Mouse (Mus musculus) gastrocnemius, postnatal 25 days (tissue): ENCODE measurements around the gene Dclk3. TPM values are rescaled to one million over a fixed set of nuclear protein-coding genes. Genes with fewer than 3 reads are reported as not detected.

Experiments used
- DNase-seq: peaks from one replicate; pipeline ENCODE4 v3.0.0; 2022
- long read RNA-seq, 2 experiments: library from polyadenylated mRNA; stranded (forward); transcript quantifications; one replicate each; pipeline ENCODE4 v2.0.0; 2021
- total RNA-seq, 2 experiments: library from RNA; stranded (reverse); gene quantifications; 1 replicate in 1 of 2; 2 replicates in 1 of 2; pipeline ENCODE4 v1.2.3; 2021

Gene Dclk3
- total RNA-seq = under 1 TPM; 0.59 to 0.69 TPM
- long read RNA-seq, experiment 1 = 0 reads
- long read RNA-seq, experiment 2 = 0 reads

- DNase-seq = peak; percentile 45
Measured at GRCm38 (mm10) chr9:111438904-111439835, at the start of gene Dclk3. TSS of gene Dclk3 (plus strand) at chr9:111439081.

DNA sequence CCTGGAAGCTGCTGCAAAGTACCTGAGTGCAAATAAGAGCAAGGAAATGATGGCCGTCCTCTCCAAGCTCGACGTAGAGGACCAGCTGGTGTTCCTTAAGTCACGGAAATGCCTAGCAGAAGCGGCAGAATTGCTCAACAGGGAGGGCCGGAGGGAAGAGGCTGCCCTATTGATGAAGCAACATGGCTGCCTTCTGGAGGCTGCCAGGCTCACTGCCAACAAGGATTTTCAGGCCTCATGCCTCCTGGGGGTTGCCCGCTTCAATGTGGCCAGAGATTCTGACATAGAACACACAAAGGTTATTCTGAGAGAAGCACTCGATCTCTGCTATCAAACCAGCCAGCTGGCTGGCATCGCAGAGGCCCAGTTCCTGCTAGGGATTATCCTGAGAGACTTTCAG lies 48.9 kb upstream of the Dclk3 start:
- no peak for DNase-seq

- DNase-seq = no peak
Measured at GRCm38 (mm10) chr9:111391036-111391435, 47.8 kb upstream of the Dclk3 start.

- no peak for DNase-seq
Measured at GRCm38 (mm10) chr9:111391926-111392442, 46.9 kb upstream of the Dclk3 start.

- DNase-seq = no peak
Measured at GRCm38 (mm10) chr9:111395265-111395664, 43.6 kb upstream of the Dclk3 start.

GRCm38 (mm10) chr9:111398059-111398458 lies 40.8 kb upstream of the Dclk3 start:
- no peak for DNase-seq

DNA sequence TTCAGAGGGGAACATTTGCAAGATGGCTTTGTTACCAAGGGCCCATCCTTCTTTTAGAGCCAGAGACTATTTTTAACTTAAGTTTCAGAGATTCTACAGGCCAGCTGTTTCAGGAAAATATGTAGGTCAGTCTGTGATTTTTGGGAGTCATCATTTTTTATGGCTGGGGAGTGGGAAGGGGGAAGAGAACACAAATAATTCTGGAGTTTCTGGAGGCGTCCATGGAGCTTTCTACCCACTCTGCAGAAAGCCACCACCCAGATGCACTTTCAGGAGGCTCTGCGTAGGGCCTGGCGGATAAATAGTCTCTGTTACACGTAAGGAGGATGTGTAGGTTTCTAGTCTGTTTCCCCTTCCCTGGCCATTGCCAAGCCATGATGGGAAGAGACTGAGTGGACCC lies 38.8 kb upstream of the Dclk3 start:
- DNase-seq = no peak

DNA sequence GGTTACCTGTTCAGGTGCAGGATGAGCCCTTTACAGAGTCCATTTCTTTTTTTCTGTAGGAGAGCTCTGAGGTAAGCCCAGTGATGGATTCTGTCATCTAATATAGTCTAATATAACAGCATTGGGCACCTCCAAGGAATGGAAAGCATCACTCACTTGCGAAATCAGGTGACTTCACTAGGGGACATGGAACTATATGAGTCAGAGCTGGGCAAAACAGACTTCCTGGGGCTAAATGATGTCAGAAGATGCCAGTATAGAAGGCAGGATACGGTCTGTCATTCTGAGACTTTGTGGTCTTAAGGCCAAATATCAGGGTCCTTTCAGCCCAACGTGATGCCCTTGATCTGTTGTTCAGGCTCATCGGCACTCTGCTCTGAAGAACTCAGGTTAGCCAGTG lies 35.7 kb upstream of the Dclk3 start:
- no peak for DNase-seq

DNA sequence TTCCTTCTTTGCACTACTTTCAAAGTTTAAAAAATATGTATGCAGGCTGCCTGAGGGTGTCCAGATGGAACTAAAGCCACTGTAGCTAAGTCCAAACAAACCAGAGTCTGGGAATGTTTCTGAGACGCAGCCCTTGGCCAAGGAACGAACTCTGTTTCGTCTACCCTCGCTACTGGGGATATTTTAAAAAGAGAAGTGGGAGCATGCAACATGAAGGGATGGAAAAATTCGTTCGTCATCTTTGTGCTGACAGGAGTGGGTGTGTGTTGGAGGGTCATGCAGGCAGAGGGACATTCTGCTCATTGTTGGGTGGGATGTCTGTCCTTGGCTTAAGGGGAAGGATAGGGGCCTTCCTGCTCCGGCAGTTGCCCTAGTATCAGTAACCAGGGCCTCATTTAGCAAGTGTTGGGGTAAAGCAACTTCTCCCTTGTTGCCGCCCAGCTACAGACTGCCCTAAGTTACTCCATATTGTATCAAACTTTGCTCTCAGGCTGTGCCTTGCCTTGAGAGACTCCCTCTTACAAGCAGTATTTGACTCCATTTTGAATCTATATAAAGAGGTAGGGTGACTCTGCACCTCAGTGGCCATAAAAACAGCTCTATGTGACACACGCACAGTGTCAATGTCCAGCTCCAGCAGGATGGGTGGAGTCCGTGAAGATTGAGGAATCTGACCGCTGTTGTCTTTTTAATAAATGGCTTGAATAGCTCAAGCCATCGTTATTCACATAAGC lies 34.4 kb upstream of the Dclk3 start:
- no peak for DNase-seq

- no peak for DNase-seq
Measured at GRCm38 (mm10) chr9:111405080-111405428, 33.8 kb upstream of the Dclk3 start.

- no peak for DNase-seq
Measured at GRCm38 (mm10) chr9:111408012-111408411, 30.9 kb upstream of the Dclk3 start.

- no peak for DNase-seq
Measured at GRCm38 (mm10) chr9:111408427-111408826, 30.5 kb upstream of the Dclk3 start.

GRCm38 (mm10) chr9:111412471-111413160 lies 26.3 kb upstream of the Dclk3 start:
- no peak for DNase-seq

GRCm38 (mm10) chr9:111421862-111422261 lies 17.0 kb upstream of the Dclk3 start:
- no peak for DNase-seq

DNA sequence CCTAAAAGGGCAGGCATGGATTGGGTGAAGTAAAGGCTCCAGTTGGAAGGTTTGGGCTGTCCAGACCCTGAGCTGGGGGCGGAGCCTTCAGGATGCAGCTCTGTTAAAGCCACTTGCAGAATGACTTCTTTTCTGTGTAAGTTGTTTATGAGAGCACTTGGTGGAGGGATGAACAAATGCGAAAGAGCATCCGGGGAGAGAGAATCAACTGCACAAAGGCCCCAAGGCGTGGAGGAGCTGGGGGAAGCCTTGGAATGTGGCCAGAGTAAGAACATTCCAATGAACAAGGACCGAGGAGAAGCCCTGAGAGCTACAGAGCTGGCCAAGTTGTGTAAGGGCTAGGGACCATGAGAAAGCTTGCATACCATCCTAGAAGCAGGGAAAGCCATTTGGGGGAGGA lies 16.3 kb upstream of the Dclk3 start:
- no peak for DNase-seq

DNA sequence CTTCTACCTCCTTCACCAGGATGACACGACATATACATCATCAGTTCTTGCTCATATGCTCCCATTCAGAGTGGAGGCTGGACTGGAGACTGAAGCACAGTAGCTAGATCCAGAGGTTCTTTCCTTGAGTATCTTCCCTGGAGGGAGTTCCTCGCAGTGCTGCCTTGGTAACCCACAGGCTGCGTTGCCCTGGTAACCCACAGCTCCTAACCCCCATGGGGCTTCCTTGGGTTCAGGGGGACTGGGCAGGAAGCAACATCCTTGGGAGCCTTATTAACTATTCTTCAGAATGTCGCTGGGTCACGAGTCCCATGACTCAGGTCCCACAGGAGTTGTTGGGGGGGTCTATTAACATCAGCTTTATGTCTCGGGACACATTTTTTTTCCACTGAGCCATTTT lies 13.8 kb upstream of the Dclk3 start:
- peak; percentile 44 for DNase-seq

DNA sequence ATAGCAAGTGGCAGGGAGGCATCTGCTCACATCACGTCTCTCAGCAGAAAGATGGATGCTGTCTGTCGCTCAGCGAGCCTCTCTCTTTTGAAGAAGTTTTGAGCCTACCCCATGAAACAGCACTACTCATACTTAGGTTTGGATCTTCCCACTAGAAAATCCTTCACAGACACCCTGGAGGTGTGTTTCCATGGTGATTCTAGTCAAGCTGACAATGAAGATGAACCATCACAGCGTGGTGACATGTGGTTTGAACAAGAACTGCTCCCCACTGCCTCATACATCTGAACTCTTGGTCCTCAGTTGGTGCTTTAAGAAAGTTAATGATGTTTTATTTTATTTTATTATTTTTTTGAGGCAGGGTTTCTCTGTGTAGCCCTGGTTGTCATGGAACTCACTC lies 12.9 kb upstream of the Dclk3 start:
- DNase-seq = no peak

- no peak for DNase-seq
Measured at GRCm38 (mm10) chr9:111427891-111428555, 10.9 kb upstream of the Dclk3 start.

- no peak for DNase-seq
Measured at GRCm38 (mm10) chr9:111428698-111429362, 10.1 kb upstream of the Dclk3 start.

- no peak for DNase-seq
Measured at GRCm38 (mm10) chr9:111429363-111429750, 9.5 kb upstream of the Dclk3 start.

DNA sequence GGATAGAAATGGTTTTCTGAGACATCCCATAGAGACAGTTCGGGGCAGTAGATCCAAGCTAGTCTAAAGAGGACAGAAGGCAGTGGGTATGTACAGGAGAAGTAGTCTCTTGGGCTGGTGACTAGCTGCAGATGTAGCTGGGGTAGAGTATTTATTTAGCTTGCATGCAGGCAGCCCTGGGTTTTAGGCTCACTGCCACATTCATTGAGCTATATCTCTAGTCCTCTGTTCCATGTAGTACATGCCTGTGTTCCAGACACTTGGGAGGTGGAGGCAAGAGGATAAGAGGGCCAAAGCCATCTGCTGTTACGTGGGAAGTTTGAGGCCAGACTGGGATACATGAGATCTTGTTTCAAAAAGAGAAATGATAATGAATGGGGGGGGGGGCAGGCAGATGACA lies 3.5 kb upstream of the Dclk3 start:
- no peak for DNase-seq

DNA sequence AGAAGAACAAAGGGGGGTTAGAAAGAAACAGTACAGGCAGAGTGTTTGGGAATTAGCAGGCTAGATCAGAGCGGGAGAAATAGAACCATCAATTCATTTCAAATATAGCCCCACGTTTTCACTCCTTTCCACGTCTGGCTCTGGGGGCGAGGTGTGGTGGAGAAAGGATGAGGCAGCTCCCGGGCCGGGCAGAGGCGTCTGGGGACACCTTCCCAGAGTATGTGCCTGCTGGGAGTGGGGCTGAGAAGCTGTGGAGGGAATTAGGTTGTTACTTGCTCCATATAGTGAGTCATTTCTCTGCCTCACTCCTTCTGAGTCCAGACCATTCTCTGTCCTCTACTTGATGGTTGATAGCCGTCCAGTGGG lies 938 bp downstream of the Dclk3 start:
- no peak for DNase-seq
